9 mouse cellular contexts compared by ENCODE assay signal in genomic region chr1:119878909-119879308, GRCm38 (mm10). TPM values are rescaled to one million over a fixed set of nuclear protein-coding genes. Genes with fewer than 3 reads are reported as not detected.
DNase-seq lines count a peak whose midpoint lies in the region; ATAC-seq lines count a peak whose summit lies in the region.
"Had no signal": no experiment of that assay in that cellular context is flagged by ENCODE, and none has a peak within 500 bp of the region (broad histone marks: within the 10 kb centered on the region; RNA-seq: fewer than 3 reads in every experiment).

No protein-coding gene starts in this region.

- H3K4me3 ChIP-seq in midbrain, embryonic 15.5 days: no peak overlapping the region
- H3K4me3 ChIP-seq in midbrain, embryonic 10.5 days: no peak overlapping the region
- H3K4me3 ChIP-seq: erythroblast, embryonic 14.5 days had no signal

- H3K9me3 ChIP-seq in midbrain, embryonic 15.5 days: no peaks in the 10 kb centered on the region
- no peaks in the 10 kb centered on the region for H3K9me3 ChIP-seq in midbrain, embryonic 10.5 days (replicated peaks)

- H3K9ac ChIP-seq in midbrain, embryonic 15.5 days: no peak overlapping the region

- no peak for ATAC-seq in midbrain, embryonic 15.5 days (replicated peaks)

- 73% methylated on average over 7 of the region's 7 CpGs for WGBS in midbrain, embryonic 15.5 days
- 87% methylated on average over 7 of the region's 7 CpGs for WGBS in midbrain, embryonic 10.5 days

- no peaks in the 10 kb centered on the region for H3K27me3 ChIP-seq in midbrain, embryonic 15.5 days (replicated peaks)
- no peaks in the 10 kb centered on the region for H3K27me3 ChIP-seq in midbrain, embryonic 10.5 days (ENCODE audit: low read depth, poor library complexity, severe bottlenecking)

- peak; percentile 66 to 69 for DNase-seq in cerebellum, postnatal 14 days
- no peak for DNase-seq in cerebellum, adult 9-11 months
- no peak for DNase-seq in midbrain, embryonic 10.5 days (ENCODE audit: low spot score)
- DNase-seq in left cerebral cortex, adult 9 months (ENCODE audit: low spot score in 2 of 2): peak; percentile 49 to 62
- peak; percentile 32 for DNase-seq in right cerebral cortex, postnatal 25 days
- no peak for DNase-seq in urinary bladder, postnatal 10 days (ENCODE audit: low spot score)
- no peak for DNase-seq in cerebellum, adult 11 months

- no peaks in the 10 kb centered on the region for H3K36me3 ChIP-seq in midbrain, embryonic 15.5 days (replicated peaks)
- H3K36me3 ChIP-seq in midbrain, embryonic 10.5 days: no peaks in the 10 kb centered on the region

- H3K27ac ChIP-seq in midbrain, embryonic 15.5 days: 0 out of 2 replicates have a peak overlapping the region, but pooled peaks have one; percentile 40
- no peak overlapping the region for H3K27ac ChIP-seq in midbrain, embryonic 10.5 days (replicated peaks)

- no peaks in the 10 kb centered on the region for H3K4me1 ChIP-seq in midbrain, embryonic 15.5 days
- H3K4me1 ChIP-seq in midbrain, embryonic 10.5 days: peaks cover 6% of the 10 kb centered on the region

- H3K4me2 ChIP-seq in midbrain, embryonic 15.5 days: no peak overlapping the region

RNA-seq across cellular contexts. Expression of gene Tmem177, which starts 34.1 kb away (rescaled TPM):
- 7.5 and 7.8 TPM in 2 replicates for polyA plus RNA-seq in midbrain, embryonic 15.5 days (2015; fragmentation: Nextera tagmentation; extraction: Ambion mirVana)
- 12.5 and 13.2 TPM in 2 replicates for polyA plus RNA-seq in midbrain, embryonic 10.5 days (2016; fragmentation: Nextera tagmentation; extraction: Ambion mirVana)

RNA-seq across cellular contexts. Expression of gene Ptpn4, which starts 41.5 kb away (rescaled TPM):
- polyA plus RNA-seq in midbrain, embryonic 15.5 days (2015; fragmentation: Nextera tagmentation; extraction: Ambion mirVana): 10.9 and 12.5 TPM in 2 replicates
- 7.3 and 7.9 TPM in 2 replicates for polyA plus RNA-seq in midbrain, embryonic 10.5 days (2016; fragmentation: Nextera tagmentation; extraction: Ambion mirVana)

Comparison
In these comparisons a context has a peak if more than half of its experiments do, and no peak if none do; other contexts are left out.
1. DNase-seq: peak in cerebellum, postnatal 14 days (2 of 2), left cerebral cortex, adult 9 months (2 of 2) and right cerebral cortex, postnatal 25 days (single experiment); none in cerebellum, adult 9-11 months (single experiment), midbrain, embryonic 10.5 days (single experiment), urinary bladder, postnatal 10 days (single experiment) and cerebellum, adult 11 months (single experiment).